Mouse (Mus musculus): ENCODE data around the gene Camkmt. TPM values are rescaled to one million over a fixed set of nuclear protein-coding genes. Genes with fewer than 3 reads are reported as not detected.

The Camkmt gene
- polyA plus RNA-seq, 1 experiment from 2014 or later: 12.1 TPM

DNA sequence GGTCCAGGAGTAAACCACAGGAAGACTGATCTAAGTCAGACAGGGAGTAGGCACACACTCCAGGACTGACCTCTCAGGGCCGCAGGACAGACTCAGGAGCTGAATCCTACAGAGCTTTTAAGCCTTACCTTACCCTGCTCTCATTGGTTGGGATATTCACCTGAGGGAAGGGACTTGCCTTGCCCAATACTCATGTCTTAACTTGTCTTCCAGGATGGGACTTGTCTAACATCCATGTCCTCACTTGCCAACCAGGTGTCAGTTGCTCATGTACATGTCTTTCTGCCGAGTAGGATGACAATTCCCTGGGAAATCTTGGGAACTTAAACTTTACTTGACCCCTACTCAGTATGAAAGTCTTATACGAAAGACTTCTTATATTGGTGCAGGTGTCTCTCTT, 9.9 kb downstream of the Camkmt start:
- DNase-seq (ENCODE audit: low spot score) (no peak), ATAC-seq (ENCODE audit: insufficient read depth, low FRiP score, low TSS enrichment) (no peak)
- no peak overlapping the region for H3K9ac ChIP-seq (ENCODE audit: low read length)
- no peak overlapping the region for H3K27ac ChIP-seq (ENCODE audit: low read depth, low read length)
- H3K36me3 ChIP-seq (ENCODE audit: control insufficient read depth, insufficient read depth, low read length): peaks cover 2% of the 10 kb centered on the region
- H3K4me3 ChIP-seq (ENCODE audit: low read depth, low read length): no peak overlapping the region
- no peak overlapping the region for H3K4me2 ChIP-seq (ENCODE audit: low read depth)
- no peaks in the 10 kb centered on the region for H3K4me1 ChIP-seq (ENCODE audit: control insufficient read depth, insufficient read depth, low read length)
- H3K27me3 ChIP-seq (ENCODE audit: control insufficient read depth, insufficient read depth, low read length): no peaks in the 10 kb centered on the region
- 0 out of 2 replicates have a peak, but pooled peaks cover 4% of the 10 kb centered on the region for H3K9me3 ChIP-seq (ENCODE audit: control insufficient read depth, low read length)
- 90% methylated on average over 3 of the region's 3 CpGs for WGBS

- Histone ChIP-seq H3K27me3 (ENCODE audit: control insufficient read depth, insufficient read depth, low read length) (no peaks in the 10 kb centered on the region), H3K4me3 (ENCODE audit: low read depth, low read length) (no peak overlapping the region), H3K4me2 (ENCODE audit: low read depth) (no peak overlapping the region), H3K9ac (ENCODE audit: low read length) (no peak overlapping the region), H3K4me1 (ENCODE audit: control insufficient read depth, insufficient read depth, low read length) (no peaks in the 10 kb centered on the region), H3K27ac (ENCODE audit: low read depth, low read length) (no peak overlapping the region), H3K9me3 (ENCODE audit: control insufficient read depth, low read length) (0 out of 2 replicates have a peak, but pooled peaks cover 4% of the 10 kb centered on the region), H3K36me3 (ENCODE audit: control insufficient read depth, insufficient read depth, low read length) (peaks cover 2% of the 10 kb centered on the region)
- no peak for DNase-seq (ENCODE audit: low spot score)
- ATAC-seq (ENCODE audit: insufficient read depth, low FRiP score, low TSS enrichment): no peak
- WGBS: 61% methylated on average over 7 of the region's 7 CpGs
These were observed 11.4 kb downstream of the Camkmt start for GRCm38 (mm10) chr17:85101751-85102150.

DNA sequence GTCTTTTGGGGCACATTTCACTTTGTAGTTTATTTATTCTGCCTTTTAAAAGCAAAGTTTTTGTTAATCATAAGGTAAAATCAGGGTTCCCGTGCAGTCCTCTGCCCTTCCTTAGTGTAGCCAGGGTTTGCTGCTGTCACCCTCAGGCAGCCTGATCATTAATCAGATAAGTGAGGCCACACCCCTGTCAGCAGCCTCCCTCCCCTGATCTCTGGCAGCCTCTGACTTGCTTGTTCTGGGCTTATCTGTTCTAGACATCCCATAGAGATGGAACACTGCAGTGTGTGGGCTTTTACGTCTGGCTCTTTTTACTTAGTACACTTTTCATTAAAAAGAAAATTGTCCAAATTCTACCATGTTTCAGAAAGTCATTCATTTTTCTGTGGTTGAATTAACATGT, 13.0 kb downstream of the Camkmt start:
- no peaks in the 10 kb centered on the region for H3K9me3 ChIP-seq (ENCODE audit: control insufficient read depth, low read length)
- H3K9ac ChIP-seq (ENCODE audit: low read length): no peak overlapping the region
- H3K4me3 ChIP-seq (ENCODE audit: low read depth, low read length): no peak overlapping the region
- WGBS: 59% methylated on average over 2 of the region's 2 CpGs
- H3K4me2 ChIP-seq (ENCODE audit: low read depth): no peak overlapping the region
- H3K27ac ChIP-seq (ENCODE audit: low read depth, low read length): no peak overlapping the region
- no peak for DNase-seq (ENCODE audit: low spot score)
- no peak for ATAC-seq (ENCODE audit: insufficient read depth, low FRiP score, low TSS enrichment)
- no peaks in the 10 kb centered on the region for H3K4me1 ChIP-seq (ENCODE audit: control insufficient read depth, insufficient read depth, low read length)
- no peaks in the 10 kb centered on the region for H3K27me3 ChIP-seq (ENCODE audit: control insufficient read depth, insufficient read depth, low read length)
- H3K36me3 ChIP-seq (ENCODE audit: control insufficient read depth, insufficient read depth, low read length): no peaks in the 10 kb centered on the region; the same call in 1 of the 2 replicates

DNA sequence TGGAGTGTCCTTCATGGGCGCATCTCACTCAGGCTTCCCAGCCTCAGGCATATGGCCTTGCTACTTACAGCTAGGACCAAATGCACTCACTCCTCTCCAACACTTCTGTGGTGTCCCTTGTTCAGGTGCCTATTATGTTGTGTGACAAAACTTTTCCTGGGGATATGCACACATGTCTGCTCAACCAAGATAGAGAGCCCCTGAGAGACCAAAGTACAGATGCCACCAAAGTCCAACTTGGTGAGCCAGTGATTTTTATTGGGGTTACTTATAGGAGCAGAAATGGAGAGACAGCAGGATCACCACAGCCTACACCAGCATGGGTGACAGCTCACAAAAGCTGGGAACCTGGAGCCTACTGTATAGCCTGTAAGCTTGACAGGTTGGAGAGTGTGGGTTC, 20.3 kb downstream of the Camkmt start:
- WGBS: 100% methylated on average over 1 of the region's 1 CpGs
- Histone ChIP-seq H3K4me1 (ENCODE audit: control insufficient read depth, insufficient read depth, low read length) (no peaks in the 10 kb centered on the region), H3K9me3 (ENCODE audit: control insufficient read depth, low read length) (no peaks in the 10 kb centered on the region), H3K27ac (ENCODE audit: low read depth, low read length) (no peak overlapping the region), H3K36me3 (ENCODE audit: control insufficient read depth, insufficient read depth, low read length) (no peaks in the 10 kb centered on the region), H3K27me3 (ENCODE audit: control insufficient read depth, insufficient read depth, low read length) (no peaks in the 10 kb centered on the region), H3K9ac (ENCODE audit: low read length) (no peak overlapping the region), H3K4me2 (ENCODE audit: low read depth) (no peak overlapping the region), H3K4me3 (ENCODE audit: low read depth, low read length) (no peak overlapping the region)
- ATAC-seq (ENCODE audit: insufficient read depth, low FRiP score, low TSS enrichment): no peak
- no peak for DNase-seq (ENCODE audit: low spot score)

DNA sequence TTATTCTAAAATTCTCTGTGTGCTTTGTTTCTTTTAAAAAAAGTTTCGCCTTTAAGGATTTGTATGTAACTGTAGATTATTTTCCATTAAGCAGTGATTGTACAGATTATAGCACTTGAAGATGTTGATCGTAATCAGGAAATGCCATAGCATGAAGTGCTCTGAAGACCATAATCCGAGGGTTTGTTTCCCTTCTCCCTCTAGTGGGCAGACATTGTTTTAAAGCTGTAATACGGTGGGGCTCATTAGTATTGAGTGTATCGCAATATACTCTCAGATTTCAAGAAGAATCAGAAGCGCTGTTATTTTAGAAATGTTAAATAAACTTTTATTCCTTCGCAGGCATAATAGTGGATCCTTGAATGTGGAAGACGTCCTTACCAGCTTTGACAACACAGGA, 23.1 kb downstream of the Camkmt start:
- Histone ChIP-seq H3K4me3 (ENCODE audit: low read depth, low read length) (no peak overlapping the region), H3K9me3 (ENCODE audit: control insufficient read depth, low read length) (no peaks in the 10 kb centered on the region), H3K27me3 (ENCODE audit: control insufficient read depth, insufficient read depth, low read length) (no peaks in the 10 kb centered on the region), H3K36me3 (ENCODE audit: control insufficient read depth, insufficient read depth, low read length) (no peaks in the 10 kb centered on the region), H3K9ac (ENCODE audit: low read length) (no peak overlapping the region), H3K27ac (ENCODE audit: low read depth, low read length) (no peak overlapping the region), H3K4me2 (ENCODE audit: low read depth) (no peak overlapping the region), H3K4me1 (ENCODE audit: control insufficient read depth, insufficient read depth, low read length) (no peaks in the 10 kb centered on the region)
- WGBS: 87% methylated on average over 8 of the region's 8 CpGs
- ATAC-seq (ENCODE audit: insufficient read depth, low FRiP score, low TSS enrichment) (no peak), DNase-seq (ENCODE audit: low spot score) (no peak)

DNA sequence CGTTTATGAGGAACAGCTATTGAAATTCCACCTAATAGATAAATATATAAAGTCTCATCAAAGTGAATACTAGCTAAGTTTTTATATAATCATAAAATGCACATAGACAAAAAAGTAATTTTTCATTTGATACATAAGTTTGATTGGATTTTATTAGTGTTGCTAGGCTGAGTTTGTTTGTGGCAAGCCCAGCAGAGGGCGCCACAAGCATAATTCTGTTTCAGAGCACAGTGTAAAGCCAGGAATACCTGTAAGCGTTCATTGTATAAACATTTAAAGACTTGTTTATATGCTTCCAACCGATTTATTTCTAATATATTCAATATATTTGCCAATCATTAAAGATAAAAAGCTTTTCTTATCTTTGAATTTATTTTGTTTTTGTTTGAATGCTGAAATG, 26.3 kb downstream of the Camkmt start:
- H3K4me1 ChIP-seq (ENCODE audit: control insufficient read depth, insufficient read depth, low read length): no peaks in the 10 kb centered on the region
- no peaks in the 10 kb centered on the region for H3K36me3 ChIP-seq (ENCODE audit: control insufficient read depth, insufficient read depth, low read length)
- H3K9me3 ChIP-seq (ENCODE audit: control insufficient read depth, low read length): no peaks in the 10 kb centered on the region
- ATAC-seq (ENCODE audit: insufficient read depth, low FRiP score, low TSS enrichment) (no peak), DNase-seq (ENCODE audit: low spot score) (peak; percentile 66)
- no peak overlapping the region for H3K4me3 ChIP-seq (ENCODE audit: low read depth, low read length)
- no peak overlapping the region for H3K4me2 ChIP-seq (ENCODE audit: low read depth)
- H3K9ac ChIP-seq (ENCODE audit: low read length): no peak overlapping the region
- WGBS: 32% methylated on average over 4 of the region's 4 CpGs
- H3K27ac ChIP-seq (ENCODE audit: low read depth, low read length): no peak overlapping the region
- H3K27me3 ChIP-seq (ENCODE audit: control insufficient read depth, insufficient read depth, low read length): no peaks in the 10 kb centered on the region

GRCm38 (mm10) chr17:85138393-85138792, 48.0 kb downstream of the Camkmt start:
- DNase-seq (ENCODE audit: low spot score) (no peak), ATAC-seq (ENCODE audit: insufficient read depth, low FRiP score, low TSS enrichment) (no peak)
- H3K27me3 ChIP-seq (ENCODE audit: control insufficient read depth, insufficient read depth, low read length): no peaks in the 10 kb centered on the region
- H3K4me3 ChIP-seq (ENCODE audit: low read depth, low read length): no peak overlapping the region
- H3K36me3 ChIP-seq (ENCODE audit: control insufficient read depth, insufficient read depth, low read length): no peaks in the 10 kb centered on the region
- no peaks in the 10 kb centered on the region for H3K4me1 ChIP-seq (ENCODE audit: control insufficient read depth, insufficient read depth, low read length)
- 80% methylated on average over 1 of the region's 1 CpGs for WGBS
- H3K9ac ChIP-seq (ENCODE audit: low read length): no peak overlapping the region
- H3K27ac ChIP-seq (ENCODE audit: low read depth, low read length): no peak overlapping the region
- H3K9me3 ChIP-seq (ENCODE audit: control insufficient read depth, low read length): no peaks in the 10 kb centered on the region
- no peak overlapping the region for H3K4me2 ChIP-seq (ENCODE audit: low read depth)

GRCm38 (mm10) chr17:85141621-85142020, 51.3 kb downstream of the Camkmt start:
- H3K27ac ChIP-seq (ENCODE audit: low read depth, low read length): no peak overlapping the region
- H3K9ac ChIP-seq (ENCODE audit: low read length): no peak overlapping the region
- ATAC-seq (ENCODE audit: insufficient read depth, low FRiP score, low TSS enrichment) (no peak), DNase-seq (ENCODE audit: low spot score) (no peak)
- no peaks in the 10 kb centered on the region for H3K36me3 ChIP-seq (ENCODE audit: control insufficient read depth, insufficient read depth, low read length)
- 81% methylated on average over 3 of the region's 3 CpGs for WGBS
- no peaks in the 10 kb centered on the region for H3K4me1 ChIP-seq (ENCODE audit: control insufficient read depth, insufficient read depth, low read length)
- H3K4me2 ChIP-seq (ENCODE audit: low read depth): no peak overlapping the region
- no peaks in the 10 kb centered on the region for H3K27me3 ChIP-seq (ENCODE audit: control insufficient read depth, insufficient read depth, low read length)
- no peaks in the 10 kb centered on the region for H3K9me3 ChIP-seq (ENCODE audit: control insufficient read depth, low read length)
- no peak overlapping the region for H3K4me3 ChIP-seq (ENCODE audit: low read depth, low read length)

DNA sequence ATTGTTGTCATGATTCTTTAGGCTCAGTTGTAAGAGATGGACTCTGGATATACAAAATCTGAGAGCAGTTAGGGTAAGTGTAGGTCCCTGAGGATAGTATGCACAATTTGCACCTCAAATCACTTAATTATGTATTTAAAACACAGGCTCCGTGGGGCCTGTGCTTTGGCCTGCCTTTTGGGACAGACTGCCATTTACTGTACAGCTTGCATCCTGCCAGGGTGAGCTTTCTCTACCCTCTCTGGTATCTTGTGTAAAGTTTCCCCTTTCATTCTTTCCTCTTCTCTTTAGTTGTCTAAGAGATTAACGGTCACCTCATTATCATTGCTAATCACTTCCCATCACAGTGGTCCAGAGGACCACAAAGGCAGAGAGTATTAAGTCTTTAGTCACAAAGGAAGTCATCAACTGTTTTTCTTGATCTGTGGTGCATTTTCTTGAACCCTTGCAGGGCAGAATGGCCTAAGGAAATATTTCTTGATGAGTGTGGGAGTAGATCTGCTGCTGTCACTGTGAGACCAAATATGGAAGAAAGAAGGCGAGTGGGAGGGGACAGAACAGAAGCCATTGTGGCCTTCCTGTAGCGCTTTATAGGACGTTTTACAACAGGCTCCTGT, 52.3 kb downstream of the Camkmt start:
- peak; percentile 18 for DNase-seq (ENCODE audit: low spot score)
- WGBS: 37% methylated on average over 5 of the region's 5 CpGs

More for the DNA sequence above, 52.3 kb downstream of the Camkmt start:
- Histone ChIP-seq H3K9me3 (ENCODE audit: control insufficient read depth, low read length) (no peaks in the 10 kb centered on the region), H3K4me2 (ENCODE audit: low read depth) (no peak overlapping the region), H3K36me3 (ENCODE audit: control insufficient read depth, insufficient read depth, low read length) (no peaks in the 10 kb centered on the region), H3K4me1 (ENCODE audit: control insufficient read depth, insufficient read depth, low read length) (no peaks in the 10 kb centered on the region), H3K27me3 (ENCODE audit: control insufficient read depth, insufficient read depth, low read length) (no peaks in the 10 kb centered on the region), H3K27ac (ENCODE audit: low read depth, low read length) (no peak overlapping the region), H3K4me3 (ENCODE audit: low read depth, low read length) (no peak overlapping the region), H3K9ac (ENCODE audit: low read length) (no peak overlapping the region)
- ATAC-seq (ENCODE audit: insufficient read depth, low FRiP score, low TSS enrichment): peak; percentile 76
